Mouse (Mus musculus) forebrain, embryonic 15.5 days (tissue): Measurements from ENCODE around the gene Slc37a3. TPM values are rescaled to one million over a fixed set of nuclear protein-coding genes. Genes with fewer than 3 reads are reported as not detected.

ENCODE experiments used
- polyA plus RNA-seq: library from polyadenylated mRNA; unstranded; fragments of >200 nt; fragmentation: Nextera tagmentation; extraction: Ambion mirVana; gene quantifications from 2 replicates; pipeline ENCODE4 v1.2.1, GENCODE M21; 2015

The Slc37a3 gene
- polyA plus RNA-seq, 1 experiment from 2014 or later, result 69.5 TPM

Other genes with a start within 250 kb of the Slc37a3 start
- 7.4 and 8.1 TPM in 2 replicates for gene Kdm7a, start 170.9 kb downstream of the Slc37a3 start, polyA plus RNA-seq
- gene Rab19, start 3.5 kb upstream of the Slc37a3 start, polyA plus RNA-seq, result 0.15 and 0.20 TPM in 2 replicates
- 220 and 247 TPM in 2 replicates for gene Mkrn1, start 42.8 kb upstream of the Slc37a3 start, polyA plus RNA-seq
- gene Dennd2a, start 180.2 kb upstream of the Slc37a3 start, polyA plus RNA-seq, result 14.2 and 14.6 TPM in 2 replicates
- gene Adck2, start 196.2 kb upstream of the Slc37a3 start, polyA plus RNA-seq, result 49.4 and 55.6 TPM in 2 replicates
- 2.0 TPM in 1 of 2 replicates, not detected in the other for gene Gm42420, start 208.1 kb upstream of the Slc37a3 start, polyA plus RNA-seq
- gene Ndufb2, start 214.9 kb upstream of the Slc37a3 start, polyA plus RNA-seq, result 333 and 354 TPM in 2 replicates